Mouse (Mus musculus): ENCODE results near the gene Cox11.

The Cox11 gene

GRCm38 (mm10) chr11:90665161-90665560, 27.2 kb downstream of the Cox11 start:
- peak; percentile 59 for DNase-seq

- DNase-seq: no peak
Observed at GRCm38 (mm10) chr11:90666144-90666757, 28.3 kb downstream of the Cox11 start.

GRCm38 (mm10) chr11:90666916-90667315, 28.9 kb downstream of the Cox11 start:
- no peak for DNase-seq

- no peak for DNase-seq
Observed at GRCm38 (mm10) chr11:90667325-90667724, 29.4 kb downstream of the Cox11 start.

GRCm38 (mm10) chr11:90675479-90676110, 37.6 kb downstream of the Cox11 start:
- no peak for DNase-seq

GRCm38 (mm10) chr11:90677027-90677426, 39.1 kb downstream of the Cox11 start:
- no peak for DNase-seq

GRCm38 (mm10) chr11:90677771-90678288, 39.9 kb downstream of the Cox11 start:
- DNase-seq: no peak

- no peak for DNase-seq
Observed at GRCm38 (mm10) chr11:90678582-90678981, 40.6 kb downstream of the Cox11 start.

GRCm38 (mm10) chr11:90681171-90681570, 43.2 kb downstream of the Cox11 start:
- DNase-seq: no peak

- DNase-seq: no peak
Observed at GRCm38 (mm10) chr11:90684765-90685164, 46.8 kb downstream of the Cox11 start.

- no peak for DNase-seq
Observed at GRCm38 (mm10) chr11:90685196-90685595, 47.2 kb downstream of the Cox11 start.

- DNase-seq: no peak
Observed at GRCm38 (mm10) chr11:90686287-90687025, 48.5 kb downstream of the Cox11 start.

GRCm38 (mm10) chr11:90687040-90687439, 49.1 kb downstream of the Cox11 start:
- DNase-seq: peak; percentile 18

- peak; percentile 86 for DNase-seq
Observed at GRCm38 (mm10) chr11:90687460-90688416, 49.8 kb downstream of the Cox11 start, which contains the start of gene Tom1l1. TSS of gene Tom1l1 (minus strand) at chr11:90688366.

GRCm38 (mm10) chr11:90690361-90690760, 52.4 kb downstream of the Cox11 start:
- DNase-seq: peak; percentile 21

- DNase-seq: no peak
Observed at GRCm38 (mm10) chr11:90694206-90694605, 56.2 kb downstream of the Cox11 start.

Data from embryo, embryonic 11 days (tissue).